Mouse (Mus musculus) liver, adult 2 months (tissue): ENCODE measurements at regions not wholly inside any gene's neighbourhood (a gene's known extent, or its start where the extent isn't known, plus 50 kb on each side); places are given as distances from the start of the nearest gene placed in this dataset.

Experiments used
- DNase-seq: peaks from one replicate; pipeline ENCODE4 v3.0.0-alpha.2; 2011; ENCODE audit warnings: low read depth, low spot score; ENCODE audit errors: extremely low read depth
- H3K27ac ChIP-seq: fragments of 200-500 bp; replicated peaks from 2 replicates; pipeline ENCODE4 v1.5.1; 2012; ENCODE audit warnings: low read depth, mild to moderate bottlenecking, control low read depth, inconsistent platforms, low read length; ENCODE audit not compliant: insufficient read depth
- H3K27me3 ChIP-seq: fragments of 200-500 bp; 2 replicates; pipeline ENCODE4 v1.6.1; 2012; ENCODE audit warnings: mild to moderate bottlenecking, moderate library complexity, low read length, inconsistent platforms; ENCODE audit not compliant: control insufficient read depth, insufficient read depth
- H3K36me3 ChIP-seq: fragments of 200-500 bp; 2 replicates; pipeline ENCODE4 v1.6.1; 2012; ENCODE audit warnings: low read length, inconsistent platforms; ENCODE audit not compliant: control insufficient read depth, insufficient read depth
- H3K4me1 ChIP-seq: fragments of 200-500 bp; 2 replicates; pipeline ENCODE4 v1.6.1; 2011; ENCODE audit warnings: low read length; ENCODE audit not compliant: control insufficient read depth, insufficient read depth
- H3K4me3 ChIP-seq: fragments of 200-500 bp; 2 replicates; pipeline ENCODE4 v1.5.1; 2011; ENCODE audit warnings: low read depth, mild to moderate bottlenecking, control low read depth, low read length, moderate library complexity; ENCODE audit not compliant: insufficient read depth
- H3K79me2 ChIP-seq: fragments of 200-500 bp; 2 replicates; pipeline ENCODE4 v1.6.1; 2012; ENCODE audit warnings: inconsistent platforms, mild to moderate bottlenecking, low read length, moderate library complexity; ENCODE audit not compliant: control insufficient read depth, insufficient read depth
- H3K9ac ChIP-seq: fragments of 200-500 bp; 2 replicates; pipeline ENCODE4 v1.6.1; 2012; ENCODE audit warnings: low read depth, mild to moderate bottlenecking, control low read depth, inconsistent platforms, low read length
- CTCF ChIP-seq: fragments of 200-500 bp; IDR thresholded peaks from 2 replicates; pipeline ENCODE4 v1.5.1; 2011; ENCODE audit warnings: low read depth, low read length, control low read depth
- POLR2A ChIP-seq: fragments of 200-500 bp; IDR thresholded peaks from 2 replicates; pipeline ENCODE4 v1.6.1; 2011; ENCODE audit warnings: low read length, control low read depth; ENCODE audit not compliant: insufficient read depth; ENCODE audit errors: extremely low read depth
- WGBS: fragments of 180-500 bp; shearing (Covaris S2); methylation state at CpG from one replicate; pipeline ENCODE4 v1.1.7; 2018; 5-methylcytosine and 5-hydroxymethylcytosine counted together

DNA sequence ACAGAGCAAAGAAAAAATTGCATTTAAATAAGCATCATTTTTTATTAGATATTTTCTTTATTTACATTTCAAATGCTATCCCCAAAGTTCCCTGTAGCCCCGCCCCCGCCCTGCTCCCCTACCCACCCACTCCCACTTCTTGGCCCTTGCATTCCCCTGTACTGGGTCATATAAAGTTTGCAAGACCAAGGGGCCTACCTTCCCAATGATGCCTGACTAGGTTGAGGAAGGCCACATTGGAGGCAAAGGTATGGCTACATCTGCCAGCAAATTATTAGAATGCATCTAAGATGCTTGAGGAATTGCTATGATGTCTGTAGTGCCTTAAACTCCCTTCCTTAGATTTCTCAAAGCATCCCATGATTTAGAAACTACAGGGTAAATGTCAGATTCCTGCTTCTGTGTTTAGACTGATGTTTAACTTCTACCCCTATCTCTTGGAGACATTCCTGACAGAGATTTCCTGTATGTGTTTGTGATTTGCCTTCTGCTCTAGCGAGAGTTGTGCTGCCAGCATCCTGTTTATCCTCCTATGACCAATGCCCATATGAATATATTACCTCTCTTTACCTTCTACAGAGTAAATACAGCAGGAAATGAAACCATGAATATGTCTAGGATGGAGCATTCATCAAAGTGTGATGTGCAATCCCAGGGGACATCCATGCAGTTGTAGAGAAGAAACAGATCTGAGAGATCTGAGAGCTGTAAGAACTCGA, 956.2 kb downstream of the Diaph3 start:
- TF ChIP-seq POLR2A (no peak), CTCF (no peak)
- no peak for DNase-seq
- H3K36me3 ChIP-seq, result no peaks in the 10 kb centered on the region

DNA sequence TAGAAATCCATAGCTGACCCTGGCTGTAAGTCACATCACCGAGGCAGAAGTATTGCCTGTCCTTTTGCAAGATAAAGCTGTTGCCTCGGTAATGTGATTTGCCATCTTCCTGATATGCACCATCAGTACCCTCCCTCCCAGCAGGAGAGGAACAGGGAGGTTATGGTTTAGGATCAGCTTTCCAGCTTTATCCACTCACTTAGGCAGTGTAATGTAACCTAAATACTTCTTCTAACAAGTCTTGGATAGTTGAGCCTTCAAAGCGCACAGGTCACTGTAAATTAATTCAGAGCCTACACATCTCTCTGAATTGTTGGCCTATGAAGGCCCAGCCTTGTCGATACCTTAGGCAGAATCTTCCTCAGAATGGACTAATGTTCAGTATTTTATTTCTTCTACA, 962.5 kb downstream of the Diaph3 start:
- no peaks in the 10 kb centered on the region for H3K4me1 ChIP-seq
- H3K27me3 ChIP-seq, result no peaks in the 10 kb centered on the region
- H3K79me2 ChIP-seq, result no peaks in the 10 kb centered on the region
- WGBS, result 80% methylated on average over 4 of the region's 4 CpGs
- H3K27ac ChIP-seq, result no peak overlapping the region
- no peak for TF ChIP-seq POLR2A
- TF ChIP-seq CTCF, result no peak
- H3K4me3 ChIP-seq, result no peak overlapping the region
- no peak for DNase-seq
- H3K36me3 ChIP-seq, result no peaks in the 10 kb centered on the region
- H3K9ac ChIP-seq, result no peak overlapping the region

More for the DNA sequence above, 956.2 kb downstream of the Diaph3 start:
- Histone ChIP-seq H3K27ac (no peak overlapping the region), H3K79me2 (no peaks in the 10 kb centered on the region), H3K4me1 (no peaks in the 10 kb centered on the region), H3K4me3 (no peak overlapping the region), H3K9ac (no peak overlapping the region), H3K27me3 (no peaks in the 10 kb centered on the region)
- 69% methylated on average over 4 of the region's 4 CpGs for WGBS

- Histone ChIP-seq H3K27ac (no peak overlapping the region), H3K27me3 (no peaks in the 10 kb centered on the region), H3K9ac (no peak overlapping the region), H3K4me3 (no peak overlapping the region), H3K79me2 (no peaks in the 10 kb centered on the region), H3K4me1 (no peaks in the 10 kb centered on the region), H3K36me3 (no peaks in the 10 kb centered on the region)
- no peak for DNase-seq
- WGBS, result 67% methylated on average over 1 of the region's 1 CpGs
- no peak for TF ChIP-seq CTCF
- TF ChIP-seq POLR2A, result no peak
Measured at GRCm38 (mm10) chr14:86171118-86171517, 969.9 kb downstream of the Diaph3 start.

DNA sequence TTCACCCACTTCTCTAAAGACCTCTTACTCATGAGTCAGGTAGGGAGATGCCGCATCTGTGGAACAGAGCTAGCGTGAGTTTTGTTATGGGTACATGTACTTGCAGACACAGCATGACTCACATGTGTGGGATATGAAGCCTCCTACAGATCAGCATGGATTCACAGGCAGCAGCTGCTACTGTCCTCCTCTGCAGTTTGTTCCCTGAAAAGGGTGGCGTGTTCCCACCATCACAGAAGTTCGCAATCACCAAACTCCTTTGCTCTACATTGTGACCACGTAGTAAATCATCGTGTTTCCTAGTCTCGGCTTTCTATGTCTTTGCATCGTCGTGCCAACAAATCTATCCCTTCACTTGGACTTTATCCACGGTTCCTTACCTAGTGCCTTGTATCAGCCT, 981.9 kb downstream of the Diaph3 start:
- H3K36me3 ChIP-seq, result no peaks in the 10 kb centered on the region
- H3K27ac ChIP-seq, result no peak overlapping the region
- TF ChIP-seq POLR2A (no peak), CTCF (no peak)
- H3K9ac ChIP-seq, result no peak overlapping the region
- DNase-seq, result no peak
- no peaks in the 10 kb centered on the region for H3K4me1 ChIP-seq
- 90% methylated on average over 10 of the region's 10 CpGs for WGBS
- H3K4me3 ChIP-seq, result no peak overlapping the region
- H3K27me3 ChIP-seq, result no peaks in the 10 kb centered on the region
- no peaks in the 10 kb centered on the region for H3K79me2 ChIP-seq

DNA sequence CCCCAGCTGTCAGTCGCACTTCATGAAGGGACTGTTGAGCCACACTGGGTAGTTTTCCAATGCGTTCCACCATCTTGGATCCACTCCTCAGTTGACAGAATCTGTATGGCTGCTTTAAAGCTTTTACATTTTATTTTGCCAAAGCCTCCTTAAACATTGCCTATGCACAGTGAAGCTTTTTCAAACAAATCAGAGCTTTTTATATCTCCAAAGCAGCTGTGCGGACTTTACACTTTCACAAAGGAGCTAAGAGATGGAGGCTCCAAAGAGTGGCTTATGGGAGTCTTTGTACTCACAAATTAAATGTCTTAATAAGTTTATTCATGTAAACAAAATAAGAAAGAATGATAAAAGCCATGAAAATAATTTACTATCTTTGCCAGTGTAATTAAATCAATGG, 986.3 kb downstream of the Diaph3 start:
- Histone ChIP-seq H3K9ac (no peak overlapping the region), H3K79me2 (no peaks in the 10 kb centered on the region), H3K27me3 (no peaks in the 10 kb centered on the region), H3K27ac (no peak overlapping the region), H3K4me3 (no peak overlapping the region), H3K4me1 (no peaks in the 10 kb centered on the region), H3K36me3 (no peaks in the 10 kb centered on the region)
- TF ChIP-seq CTCF (no peak), POLR2A (no peak)
- WGBS, result 94% methylated on average over 3 of the region's 3 CpGs
- no peak for DNase-seq

GRCm38 (mm10) chr14:86151276-86151675, 989.8 kb downstream of the Diaph3 start:
- no peaks in the 10 kb centered on the region for H3K4me1 ChIP-seq
- H3K9ac ChIP-seq, result no peak overlapping the region
- no peaks in the 10 kb centered on the region for H3K27me3 ChIP-seq
- no peaks in the 10 kb centered on the region for H3K36me3 ChIP-seq
- H3K79me2 ChIP-seq, result no peaks in the 10 kb centered on the region
- no peak overlapping the region for H3K4me3 ChIP-seq
- TF ChIP-seq CTCF, result no peak
- TF ChIP-seq POLR2A, result no peak
- DNase-seq, result no peak
- 87% methylated on average over 1 of the region's 1 CpGs for WGBS
- H3K27ac ChIP-seq, result no peak overlapping the region
